Mouse (Mus musculus) embryo, embryonic 10 days (tissue): ENCODE results near the gene Cradd.

Source experiments
- DNase-seq: peaks from one replicate; pipeline ENCODE4 v3.0.0-alpha.2; 2015; ENCODE audit warnings: low spot score

Cradd gene

GRCm38 (mm10) chr10:95238667-95239066, 85.3 kb downstream of the Cradd start:
- DNase-seq = no peak

GRCm38 (mm10) chr10:95236226-95236625, 87.7 kb downstream of the Cradd start:
- no peak for DNase-seq

GRCm38 (mm10) chr10:95234661-95235060, 89.3 kb downstream of the Cradd start:
- no peak for DNase-seq

- no peak for DNase-seq
These were observed 90.9 kb downstream of the Cradd start for GRCm38 (mm10) chr10:95233044-95233443.

- no peak for DNase-seq
These were observed 91.4 kb downstream of the Cradd start for GRCm38 (mm10) chr10:95232554-95232953.

- DNase-seq = no peak
These were observed 95.7 kb downstream of the Cradd start for GRCm38 (mm10) chr10:95228192-95228591.

- no peak for DNase-seq
These were observed 96.3 kb downstream of the Cradd start for GRCm38 (mm10) chr10:95227590-95227989.

GRCm38 (mm10) chr10:95226772-95227171, 97.2 kb downstream of the Cradd start:
- no peak for DNase-seq

- peak; percentile 50 for DNase-seq
These were observed 98.9 kb downstream of the Cradd start for GRCm38 (mm10) chr10:95225006-95225405.

GRCm38 (mm10) chr10:95223211-95223610, 100.7 kb downstream of the Cradd start:
- DNase-seq = no peak

- DNase-seq = no peak
These were observed 102.0 kb downstream of the Cradd start for GRCm38 (mm10) chr10:95221914-95222313.

GRCm38 (mm10) chr10:95220536-95220935, 103.4 kb downstream of the Cradd start:
- no peak for DNase-seq

GRCm38 (mm10) chr10:95218683-95219060, 105.3 kb downstream of the Cradd start:
- no peak for DNase-seq

GRCm38 (mm10) chr10:95217956-95218682, 105.8 kb downstream of the Cradd start:
- peak; percentile 55 for DNase-seq

GRCm38 (mm10) chr10:95215324-95215723, 108.6 kb downstream of the Cradd start:
- DNase-seq = no peak

GRCm38 (mm10) chr10:95213820-95214219, 110.1 kb downstream of the Cradd start:
- DNase-seq = no peak

GRCm38 (mm10) chr10:95213311-95213710, 110.6 kb downstream of the Cradd start:
- no peak for DNase-seq

- DNase-seq = no peak
These were observed 112.3 kb downstream of the Cradd start for GRCm38 (mm10) chr10:95211660-95212059.

- no peak for DNase-seq
These were observed 113.1 kb downstream of the Cradd start for GRCm38 (mm10) chr10:95210664-95211372.

- DNase-seq = no peak
These were observed 113.8 kb downstream of the Cradd start for GRCm38 (mm10) chr10:95210167-95210566.

GRCm38 (mm10) chr10:95207423-95207822, 116.5 kb downstream of the Cradd start:
- no peak for DNase-seq

GRCm38 (mm10) chr10:95201514-95201913, 122.4 kb downstream of the Cradd start:
- DNase-seq = no peak

- DNase-seq = no peak
These were observed 123.6 kb downstream of the Cradd start for GRCm38 (mm10) chr10:95200323-95200722.
